Mouse (Mus musculus) C2C12 (cell line): ENCODE measurements at regions not wholly inside any gene's neighbourhood (a gene's known extent, or its start where the extent isn't known, plus 50 kb on each side); places are given as distances from the start of the nearest gene placed in this dataset.

ENCODE experiments used
- CEBPB ChIP-seq: IDR thresholded peaks from one replicate; pipeline ENCODE4 v1.6.1; 2011; ENCODE audit warnings: low read depth, mild to moderate bottlenecking, control low read depth, moderate library complexity
- CTCF ChIP-seq: IDR thresholded peaks from one replicate; pipeline ENCODE4 v1.5.1; 2011; ENCODE audit not compliant: control insufficient read depth, insufficient read depth, insufficient read length
- FOSL1 ChIP-seq: IDR thresholded peaks from one replicate; pipeline ENCODE4 v1.8.0; 2011; ENCODE audit warnings: mild to moderate bottlenecking, low read length; ENCODE audit not compliant: poor library complexity, insufficient read depth, severe bottlenecking
- MAX ChIP-seq: IDR thresholded peaks from one replicate; pipeline ENCODE4 v1.6.1; 2011; ENCODE audit warnings: mild to moderate bottlenecking, control low read depth
- MYOD1 ChIP-seq: IDR thresholded peaks from one replicate; pipeline ENCODE4 v1.6.1; 2011; ENCODE audit warnings: low read depth; ENCODE audit not compliant: control insufficient read depth, insufficient read length
- MYOG ChIP-seq: IDR thresholded peaks from one replicate; pipeline ENCODE4 v1.6.1; 2011; ENCODE audit not compliant: control insufficient read depth, insufficient read length; ENCODE audit errors: extremely low read depth
- USF1 ChIP-seq: IDR thresholded peaks from one replicate; pipeline ENCODE4 v1.6.1; 2011; ENCODE audit warnings: low read depth, mild to moderate bottlenecking, control low read depth, moderate library complexity

GRCm38 (mm10) chr4:105656071-105656655 is 133.5 kb upstream of the Gm12728 start:
- TF ChIP-seq CTCF: no peak
- TF ChIP-seq USF1: no peak
- no peak for TF ChIP-seq MYOG
- TF ChIP-seq CEBPB: no peak
- TF ChIP-seq MYOD1: no peak
- TF ChIP-seq MAX: no peak
- no peak for TF ChIP-seq FOSL1
